Mouse (Mus musculus) layer of hippocampus, adult 11-12 months (tissue): Measurements from ENCODE around the gene Coch.
"Not testable (repeated sequence)": the region's sequence is repeated elsewhere in the genome, so short reads cannot be mapped to it uniquely, and the experiment has no call there.

Experiments
- DNase-seq: peaks from one replicate; pipeline ENCODE4 v3.0.0; 2022; ENCODE audit warnings: low spot score

Coch gene

GRCm38 (mm10) chr12:51641871-51642270 lies 48.7 kb downstream of the Coch start:
- DNase-seq = no peak

DNA sequence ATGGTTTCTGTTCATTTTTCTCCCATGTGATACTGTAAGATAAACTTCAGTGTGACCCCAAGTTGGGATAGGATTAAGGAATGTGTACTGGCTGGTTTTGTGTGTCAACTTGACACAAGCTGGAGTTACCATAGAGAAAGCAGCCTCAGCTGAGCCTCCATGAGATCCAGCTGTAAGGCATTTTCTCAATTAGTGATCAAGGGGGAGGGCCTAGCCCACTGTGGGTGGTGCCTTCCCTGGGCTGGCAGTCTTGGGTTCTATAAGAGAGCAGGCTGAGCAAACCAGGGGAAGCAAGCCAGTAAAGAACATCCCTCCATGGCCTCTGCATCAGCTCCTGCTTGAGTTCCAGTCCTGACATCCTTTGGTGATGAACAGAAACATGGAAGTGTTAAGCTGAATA lies 56.3 kb downstream of the Coch start:
- not testable (repeated sequence) for DNase-seq
